Mouse (Mus musculus) brain, embryonic 14.5 days (tissue): ENCODE results near the gene Hrh3. TPM values are rescaled to one million over a fixed set of nuclear protein-coding genes. Genes with fewer than 3 reads are reported as not detected.

Experiments
- DNase-seq: peaks from one replicate; pipeline ENCODE4 v3.0.0-alpha.2; 2011; ENCODE audit warnings: low read depth
- CTCF ChIP-seq: fragments of 200-500 bp; IDR thresholded peaks from 2 replicates; pipeline ENCODE4 v1.5.1; 2012; ENCODE audit warnings: inconsistent platforms, mild to moderate bottlenecking, moderate library complexity, borderline replicate concordance; ENCODE audit not compliant: insufficient read depth, insufficient read length; ENCODE audit errors: extremely low read depth
- POLR2A ChIP-seq: fragments of 200-500 bp; IDR thresholded peaks from 2 replicates; pipeline ENCODE4 v1.6.1; 2012; ENCODE audit warnings: mild to moderate bottlenecking, inconsistent platforms, borderline replicate concordance; ENCODE audit not compliant: poor library complexity, insufficient read depth, insufficient read length, severe bottlenecking; ENCODE audit errors: extremely low read depth
- polyA plus RNA-seq: library from polyadenylated mRNA; depleted of rRNA; stranded (reverse); fragments of >200 nt; gene quantifications from 2 replicates; pipeline ENCODE4 v1.2.3, GENCODE M21; 2012; rRNA removed

Gene Hrh3
- 10.8 and 11.0 TPM in 2 replicates for polyA plus RNA-seq

- 0 out of 2 replicates have a peak, but pooled peaks have one; percentile 35 for TF ChIP-seq POLR2A
- TF ChIP-seq CTCF: no peak
- DNase-seq: peak; percentile 68
Observed at GRCm38 (mm10) chr2:180103978-180104658, at the start of gene Hrh3. TSS of gene Hrh3 (minus strand) at chr2:180104488.

- TF ChIP-seq CTCF: no peak
- TF ChIP-seq POLR2A: no peak
- DNase-seq: no peak
Observed at GRCm38 (mm10) chr2:180148551-180148950, 44.3 kb upstream of the Hrh3 start.

- DNase-seq: no peak
- TF ChIP-seq POLR2A: no peak
- no peak for TF ChIP-seq CTCF
Observed at GRCm38 (mm10) chr2:180147379-180147778, 43.1 kb upstream of the Hrh3 start.

- no peak for TF ChIP-seq CTCF
- no peak for TF ChIP-seq POLR2A
- no peak for DNase-seq
Observed at GRCm38 (mm10) chr2:180146091-180146490, 41.8 kb upstream of the Hrh3 start.

- TF ChIP-seq CTCF (no peak), POLR2A (no peak)
Observed at GRCm38 (mm10) chr2:180135414-180135813, 31.1 kb upstream of the Hrh3 start.

GRCm38 (mm10) chr2:180133911-180134310 is 29.6 kb upstream of the Hrh3 start:
- no peak for TF ChIP-seq POLR2A
- no peak for TF ChIP-seq CTCF
- no peak for DNase-seq

More at GRCm38 (mm10) chr2:180135414-180135813, 31.1 kb upstream of the Hrh3 start:
- DNase-seq: no peak

- no peak for TF ChIP-seq POLR2A
- no peak for TF ChIP-seq CTCF
- no peak for DNase-seq
Observed at GRCm38 (mm10) chr2:180133231-180133630, 28.9 kb upstream of the Hrh3 start.

GRCm38 (mm10) chr2:180127675-180128074 is 23.4 kb upstream of the Hrh3 start:
- DNase-seq: no peak
- TF ChIP-seq POLR2A: no peak
- no peak for TF ChIP-seq CTCF

GRCm38 (mm10) chr2:180126195-180126594 is 21.9 kb upstream of the Hrh3 start:
- peak; percentile 54 for DNase-seq

GRCm38 (mm10) chr2:180124192-180124591 is 19.9 kb upstream of the Hrh3 start:
- no peak for DNase-seq
- TF ChIP-seq CTCF (no peak), POLR2A (no peak)

More at GRCm38 (mm10) chr2:180126195-180126594, 21.9 kb upstream of the Hrh3 start:
- TF ChIP-seq CTCF (no peak), POLR2A (no peak)

- no peak for DNase-seq
- TF ChIP-seq CTCF (no peak), POLR2A (no peak)
Observed at GRCm38 (mm10) chr2:180120292-180120761, 16.0 kb upstream of the Hrh3 start.
